Mouse (Mus musculus) kidney, embryonic 14.5 days (tissue): ENCODE results near the gene En2. TPM values are rescaled to one million over a fixed set of nuclear protein-coding genes. Genes with fewer than 3 reads are reported as not detected.

Experiments
- ATAC-seq: fragments of 200-750 bp; cut with Nextera tagmentation; 2 replicates; pipeline ENCODE4 v1.8.0; 2017; ENCODE audit warnings: moderate number of reproducible peaks, mild to moderate bottlenecking, moderate TSS enrichment, moderate library complexity; ENCODE audit not compliant: low FRiP score, low TSS enrichment
- H3K27ac ChIP-seq: fragments of 300-500 bp; sonication (generic); 2 replicates; pipeline ENCODE4 v1.5.1; 2014; ENCODE audit warnings: low read depth, mild to moderate bottlenecking, low read length, moderate library complexity, mixed read lengths
- H3K27me3 ChIP-seq: fragments of 300-500 bp; sonication (generic); 2 replicates; pipeline ENCODE4 v1.6.1; 2014; ENCODE audit warnings: mild to moderate bottlenecking, low read length; ENCODE audit not compliant: control insufficient read depth, insufficient read depth
- H3K36me3 ChIP-seq: fragments of 300-500 bp; sonication (generic); 2 replicates; pipeline ENCODE4 v1.6.1; 2014; ENCODE audit warnings: low read length, mixed read lengths; ENCODE audit not compliant: control insufficient read depth, insufficient read depth
- H3K4me1 ChIP-seq: fragments of 300-500 bp; sonication (generic); 2 replicates; pipeline ENCODE4 v1.6.1; 2014; ENCODE audit warnings: low read length, mixed read lengths; ENCODE audit not compliant: control insufficient read depth, insufficient read depth
- H3K4me2 ChIP-seq: fragments of 300-500 bp; sonication (generic); replicated peaks from 2 replicates; pipeline ENCODE4 v1.6.1; 2014; ENCODE audit warnings: low read depth, mild to moderate bottlenecking, low read length
- H3K4me3 ChIP-seq: fragments of 300-500 bp; sonication (generic); 2 replicates; pipeline ENCODE4 v1.5.1; 2014; ENCODE audit warnings: mild to moderate bottlenecking, low read length
- H3K9ac ChIP-seq: fragments of 300-500 bp; sonication (generic); 2 replicates; pipeline ENCODE4 v1.6.1; 2014; ENCODE audit warnings: low read depth, mild to moderate bottlenecking, low read length, moderate library complexity
- H3K9me3 ChIP-seq: fragments of 300-500 bp; sonication (generic); 2 replicates; pipeline ENCODE4 v1.6.1; 2016; ENCODE audit warnings: low read length; ENCODE audit not compliant: control insufficient read depth
- WGBS: fragments of 180-500 bp; shearing (Covaris S2); extraction: QIAGEN DNeasy Blood & Tissue Kit; methylation state at CpG from one replicate; pipeline ENCODE4 v1.1.7; 2014; 5-methylcytosine and 5-hydroxymethylcytosine counted together
- polyA plus RNA-seq: library from polyadenylated mRNA; unstranded; fragments of >200 nt; fragmentation: Nextera tagmentation; extraction: Ambion mirVana; gene quantifications from 2 replicates; pipeline ENCODE4 v1.2.1, GENCODE M21; 2014

En2 gene
- polyA plus RNA-seq, 1 experiment from 2014 or later: 0.27 TPM

DNA sequence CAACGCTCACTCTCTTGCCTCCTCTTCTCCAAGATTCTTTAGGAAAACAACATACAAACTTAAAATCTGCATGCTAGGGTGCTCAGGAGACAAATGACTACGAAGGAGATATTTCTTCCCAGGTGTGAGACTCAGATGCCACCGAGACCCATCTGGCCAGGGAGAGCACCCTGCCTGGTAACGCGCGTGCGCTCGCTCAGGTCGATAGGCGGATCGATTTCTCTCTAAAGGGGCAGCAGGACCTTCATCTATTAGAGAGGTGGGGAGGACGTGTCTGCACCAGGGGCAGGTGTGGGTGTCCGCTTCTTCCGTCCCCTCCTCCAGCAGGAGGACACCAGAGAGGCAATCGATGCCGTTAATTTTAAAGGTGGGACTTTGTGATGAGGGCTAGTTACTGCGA lies 7.7 kb upstream of the En2 start:
- Histone ChIP-seq H3K4me2 (peak overlapping the region; percentile 16), H3K9ac (no peak overlapping the region), H3K9me3 (no peaks in the 10 kb centered on the region), H3K4me3 (peak overlapping the region; percentile 3; the same call in 1 of the 2 replicates), H3K4me1 (peaks cover 5% of the 10 kb centered on the region; the same call in 1 of the 2 replicates), H3K36me3 (no peaks in the 10 kb centered on the region), H3K27ac (no peak overlapping the region), H3K27me3 (peaks cover 76% of the 10 kb centered on the region)
- ATAC-seq: 0 out of 2 replicates have a peak, but pooled peaks have one; percentile 19
- under 1% methylated on average over 17 of the region's 17 CpGs for WGBS

DNA sequence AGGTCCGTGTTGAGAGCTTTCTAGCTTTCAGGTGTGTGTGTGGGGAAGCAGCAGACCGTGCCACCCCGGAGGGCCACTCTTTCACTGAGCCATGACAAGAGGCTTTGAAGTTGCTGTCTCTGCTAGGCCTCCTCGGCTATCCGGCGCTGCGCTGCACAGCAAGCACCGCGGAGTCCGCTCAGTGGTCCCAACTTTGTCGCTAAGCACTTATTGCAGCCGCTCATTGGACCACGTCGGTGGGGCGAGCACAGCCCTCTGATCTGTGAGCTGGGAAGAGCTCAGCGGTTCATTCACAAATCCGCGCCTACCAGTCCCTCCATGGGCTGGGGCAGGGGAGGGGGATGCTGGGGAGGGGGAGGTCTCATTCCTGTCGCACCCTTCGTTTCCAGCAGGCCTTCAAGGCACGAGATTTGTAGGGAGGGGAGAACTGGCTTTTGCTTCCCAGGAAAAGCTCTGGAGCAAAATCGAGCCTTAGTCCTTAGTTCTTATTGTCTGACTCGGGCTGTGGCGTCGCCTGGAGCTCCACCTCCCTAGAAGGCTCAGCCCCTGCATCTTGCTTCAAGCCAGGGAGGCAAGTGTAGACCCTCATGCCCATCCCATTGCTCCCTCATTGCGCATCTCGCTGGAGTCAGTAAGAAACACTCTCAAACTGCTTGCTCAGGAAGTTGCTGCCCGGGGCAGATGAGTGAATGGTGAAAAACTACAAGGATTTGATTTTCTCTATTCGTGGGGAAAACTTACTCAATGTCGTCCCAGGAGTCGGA lies 7.0 kb upstream of the En2 start:
- no peak overlapping the region for H3K27ac ChIP-seq
- peaks cover 5% of the 10 kb centered on the region; the same call in 1 of the 2 replicates for H3K4me1 ChIP-seq
- H3K36me3 ChIP-seq: no peaks in the 10 kb centered on the region
- peak overlapping the region; percentile 16; the same call in 1 of the 2 replicates for H3K4me2 ChIP-seq
- peak; percentile 87 for ATAC-seq
- under 1% methylated on average over 31 of the region's 31 CpGs for WGBS
- H3K4me3 ChIP-seq: peak overlapping the region; percentile 3
- H3K9me3 ChIP-seq: no peaks in the 10 kb centered on the region
- H3K9ac ChIP-seq: no peak overlapping the region
- peaks cover 79% of the 10 kb centered on the region for H3K27me3 ChIP-seq

DNA sequence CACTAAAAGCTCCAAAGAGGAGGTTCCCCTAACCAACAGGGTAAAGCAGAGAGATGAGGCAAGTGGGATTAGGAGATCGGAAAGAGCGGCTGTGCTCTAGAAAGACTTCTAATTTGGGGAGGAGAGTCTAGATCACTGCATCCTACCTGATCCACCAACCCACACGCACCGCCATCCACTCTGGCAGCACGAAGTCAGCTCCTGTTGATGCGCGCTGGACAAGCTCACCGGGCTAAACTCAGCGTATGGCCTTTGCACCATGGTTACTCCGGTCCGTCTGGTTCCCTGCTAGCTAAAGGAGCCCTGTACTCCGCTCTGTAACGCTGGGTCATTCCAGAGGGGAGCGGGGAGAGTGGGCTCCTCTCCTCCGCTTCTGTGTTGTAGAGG lies 6.4 kb upstream of the En2 start:
- H3K4me3 ChIP-seq: no peak overlapping the region
- H3K9me3 ChIP-seq: no peaks in the 10 kb centered on the region
- peaks cover 5% of the 10 kb centered on the region; the same call in 1 of the 2 replicates for H3K4me1 ChIP-seq
- no peaks in the 10 kb centered on the region for H3K36me3 ChIP-seq
- WGBS: under 1% methylated on average over 15 of the region's 15 CpGs
- H3K27ac ChIP-seq: no peak overlapping the region
- no peak overlapping the region for H3K9ac ChIP-seq
- H3K4me2 ChIP-seq: no peak overlapping the region
- ATAC-seq: no peak
- peaks cover 82% of the 10 kb centered on the region for H3K27me3 ChIP-seq

DNA sequence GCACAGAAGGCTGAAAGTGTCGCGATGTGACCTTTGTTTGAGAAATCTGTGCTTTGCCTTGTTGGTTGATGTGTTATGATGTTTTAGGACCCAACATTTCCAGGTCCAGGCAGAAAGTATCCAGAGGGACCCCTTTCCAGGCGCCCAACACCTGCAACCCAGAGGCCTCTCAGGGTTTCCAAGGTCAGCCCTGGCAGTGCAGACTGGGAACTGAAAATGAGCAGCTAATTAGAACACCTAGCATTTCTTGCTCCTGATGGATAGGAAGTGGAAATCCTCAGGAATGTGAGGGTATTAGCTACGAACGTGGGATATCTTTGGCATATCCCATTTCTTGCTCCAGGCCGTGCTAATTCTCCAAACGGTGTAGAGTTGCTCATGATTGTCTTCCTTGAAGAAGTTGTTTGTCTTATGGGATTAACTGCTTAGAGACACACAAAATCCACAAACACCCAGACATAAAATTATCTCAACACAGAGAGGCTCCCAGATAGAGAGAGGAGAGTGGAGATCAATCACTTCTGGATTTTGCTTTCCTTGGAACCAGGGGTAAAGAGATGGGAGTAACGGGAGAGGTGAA lies 5.5 kb upstream of the En2 start:
- WGBS: 5% methylated on average over 8 of the region's 8 CpGs
- H3K4me2 ChIP-seq: no peak overlapping the region
- no peak for ATAC-seq
- H3K4me1 ChIP-seq: peaks cover 5% of the 10 kb centered on the region; the same call in 1 of the 2 replicates
- no peak overlapping the region for H3K27ac ChIP-seq
- H3K36me3 ChIP-seq: no peaks in the 10 kb centered on the region
- no peaks in the 10 kb centered on the region for H3K9me3 ChIP-seq
- peaks cover 92% of the 10 kb centered on the region for H3K27me3 ChIP-seq
- no peak overlapping the region for H3K9ac ChIP-seq
- H3K4me3 ChIP-seq: no peak overlapping the region

DNA sequence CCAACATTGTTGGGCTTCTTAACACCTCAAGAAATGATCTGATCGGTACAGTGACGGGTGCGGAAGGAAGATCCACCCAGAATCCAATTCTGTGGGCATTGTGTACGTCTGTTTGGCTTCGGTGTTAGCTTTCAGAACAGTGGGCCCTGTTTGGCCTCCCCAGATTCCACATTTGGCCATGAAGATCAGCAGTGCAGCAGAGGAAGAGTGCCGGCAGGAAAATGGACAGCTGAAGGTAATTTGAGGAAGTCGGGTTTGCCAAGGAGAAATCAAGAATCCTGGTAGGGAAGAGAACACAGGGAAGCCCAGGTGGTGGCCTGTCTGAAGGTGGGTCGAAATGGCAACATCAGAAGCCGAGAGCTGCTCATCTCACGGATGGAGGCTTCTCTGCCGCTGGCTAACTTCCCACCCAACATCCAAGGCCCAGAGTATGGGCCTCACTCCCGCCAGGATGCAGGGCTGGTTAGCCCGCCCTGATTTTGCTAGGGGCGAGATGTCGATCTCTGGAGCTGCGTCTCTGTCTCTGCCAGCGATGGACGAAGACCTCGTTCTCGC lies 4.0 kb upstream of the En2 start:
- H3K36me3 ChIP-seq: no peaks in the 10 kb centered on the region
- 5% methylated on average over 20 of the region's 20 CpGs for WGBS
- H3K9me3 ChIP-seq: no peaks in the 10 kb centered on the region
- no peak overlapping the region for H3K4me3 ChIP-seq
- H3K4me2 ChIP-seq: no peak overlapping the region
- H3K27ac ChIP-seq: no peak overlapping the region
- peaks cover 96% of the 10 kb centered on the region for H3K27me3 ChIP-seq
- no peak overlapping the region for H3K9ac ChIP-seq
- ATAC-seq: no peak
- H3K4me1 ChIP-seq: peaks cover 13% of the 10 kb centered on the region

DNA sequence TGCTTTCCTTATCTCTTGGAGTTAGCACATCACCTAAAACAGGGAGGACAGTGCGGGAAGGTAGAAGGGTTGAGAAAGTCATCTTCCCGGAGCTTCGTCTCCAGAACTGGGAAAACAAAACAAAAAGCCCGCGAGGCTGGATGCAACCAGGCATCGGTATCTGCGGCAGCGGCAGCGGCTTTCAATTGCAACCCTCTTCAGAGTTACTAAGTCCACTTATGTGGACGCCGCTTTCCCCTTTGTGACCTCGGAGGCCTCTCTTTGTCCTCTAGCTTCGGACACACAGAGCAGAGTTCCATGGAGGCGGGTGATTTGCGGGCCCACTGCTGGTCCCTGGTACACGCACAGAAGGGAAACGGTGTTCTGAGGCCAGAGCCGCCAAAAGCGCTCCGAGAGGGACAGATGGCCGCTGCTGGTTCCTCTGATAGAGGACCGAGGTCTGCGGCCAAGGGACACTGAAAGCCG lies 3.5 kb upstream of the En2 start:
- Histone ChIP-seq H3K4me3 (no peak overlapping the region), H3K9me3 (no peaks in the 10 kb centered on the region), H3K4me2 (no peak overlapping the region), H3K27me3 (peaks cover 96% of the 10 kb centered on the region), H3K36me3 (no peaks in the 10 kb centered on the region), H3K27ac (no peak overlapping the region), H3K4me1 (peaks cover 17% of the 10 kb centered on the region), H3K9ac (no peak overlapping the region)
- 2% methylated on average over 24 of the region's 24 CpGs for WGBS
- no peak for ATAC-seq

DNA sequence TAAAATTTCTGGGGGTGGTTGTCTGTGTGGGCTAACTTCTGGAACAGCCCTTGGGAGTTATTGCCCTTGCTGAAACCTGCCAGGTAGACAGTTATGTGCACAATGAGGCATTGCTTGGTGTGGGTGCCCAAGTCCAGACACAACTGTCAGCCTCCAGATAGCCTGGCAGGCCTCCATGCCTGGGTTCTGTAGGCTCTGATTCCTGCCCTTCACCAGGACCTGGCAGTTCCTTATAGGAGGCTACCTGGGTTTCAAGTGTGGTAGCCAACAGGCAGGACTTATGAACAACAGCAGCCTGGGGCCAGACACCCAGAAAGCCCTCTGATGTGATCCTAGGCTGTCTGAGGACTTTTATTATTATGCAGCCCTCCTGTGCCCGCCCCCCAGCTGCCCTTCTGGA lies 1.6 kb upstream of the En2 start:
- WGBS: 14% methylated on average over 1 of the region's 1 CpGs
- Histone ChIP-seq H3K4me1 (peaks cover 12% of the 10 kb centered on the region; the same call in 1 of the 2 replicates), H3K9ac (no peak overlapping the region), H3K4me2 (no peak overlapping the region), H3K9me3 (no peaks in the 10 kb centered on the region), H3K4me3 (no peak overlapping the region), H3K27ac (no peak overlapping the region), H3K27me3 (peaks cover 94% of the 10 kb centered on the region), H3K36me3 (no peaks in the 10 kb centered on the region)
- no peak for ATAC-seq

DNA sequence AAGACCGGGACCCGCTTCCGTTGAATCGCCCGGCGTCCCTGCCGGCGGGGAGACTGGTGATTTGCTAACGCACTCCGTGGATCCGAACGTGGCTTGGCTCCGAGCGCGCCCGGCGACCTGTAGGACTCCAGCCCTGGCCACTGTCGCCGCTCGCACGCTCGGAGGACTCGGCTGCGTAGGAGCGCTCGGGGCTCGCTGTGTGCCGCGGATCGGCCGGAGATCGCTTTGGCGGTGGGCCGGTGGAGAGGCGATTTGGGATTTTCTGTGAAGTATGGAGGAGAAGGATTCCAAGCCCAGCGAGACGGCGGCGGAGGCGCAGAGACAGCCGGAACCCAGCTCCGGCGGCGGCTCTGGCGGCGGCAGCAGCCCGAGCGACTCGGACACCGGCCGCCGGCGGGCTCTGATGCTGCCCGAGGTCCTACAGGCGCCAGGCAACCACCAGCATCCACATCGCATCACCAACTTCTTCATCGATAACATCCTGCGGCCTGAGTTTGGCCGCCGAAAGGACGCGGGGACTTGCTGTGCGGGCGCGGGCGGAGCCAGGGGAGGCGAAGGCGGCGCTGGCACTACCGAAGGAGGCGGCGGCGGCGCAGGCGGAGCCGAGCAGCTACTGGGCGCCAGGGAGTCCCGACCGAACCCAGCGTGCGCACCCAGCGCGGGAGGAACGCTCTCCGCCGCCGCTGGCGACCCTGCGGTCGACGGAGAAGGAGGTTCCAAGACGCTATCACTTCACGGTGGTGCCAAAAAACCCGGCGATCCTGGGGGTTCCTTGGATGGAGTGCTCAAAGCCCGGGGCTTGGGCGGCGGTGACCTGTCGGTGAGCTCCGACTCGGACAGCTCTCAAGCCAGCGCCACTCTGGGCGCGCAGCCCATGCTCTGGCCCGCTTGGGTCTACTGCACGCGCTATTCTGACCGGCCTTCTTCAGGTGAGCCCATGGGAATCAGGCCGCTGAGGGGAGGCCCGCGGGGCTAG lies 1.1 kb downstream of the En2 start:
- H3K4me3 ChIP-seq: peak overlapping the region; percentile 42
- H3K27me3 ChIP-seq: peaks cover 90% of the 10 kb centered on the region
- no peak overlapping the region for H3K27ac ChIP-seq
- no peaks in the 10 kb centered on the region for H3K9me3 ChIP-seq
- peak; percentile 34; the same call in 1 of the 2 replicates for ATAC-seq
- H3K4me2 ChIP-seq: peak overlapping the region; percentile 86
- H3K4me1 ChIP-seq: peaks cover 14% of the 10 kb centered on the region; the same call in 1 of the 2 replicates
- WGBS: under 1% methylated on average over 87 of the region's 111 CpGs
- peak overlapping the region; percentile 31; the same call in 1 of the 2 replicates for H3K9ac ChIP-seq
- H3K36me3 ChIP-seq: no peaks in the 10 kb centered on the region
